Comparison of ENCODE assay signal across 28 mouse cellular contexts in genomic region chr3:4147002-4147401, GRCm38 (mm10).
"Had no signal": no experiment of that assay in that cellular context is flagged by ENCODE, and none has a peak within 500 bp of the region (broad histone marks: within the 10 kb centered on the region; RNA-seq: fewer than 3 reads in every experiment).

No protein-coding gene starts in this region.

- H3K4me2 ChIP-seq: heart, embryonic 11.5 days; hindbrain, embryonic 12.5 days; hindbrain, embryonic 15.5 days; kidney, embryonic 15.5 days; limb, embryonic 12.5 days; liver, embryonic 11.5 days; liver, embryonic 13.5 days; liver, embryonic 15.5 days had no signal

- H3K27ac ChIP-seq: heart, adult 2 months; hindbrain, embryonic 10.5 days; hindbrain, embryonic 12.5 days; hindbrain, embryonic 15.5 days; hindbrain, postnatal 0 days; kidney, embryonic 15.5 days; kidney, postnatal 0 days; layer of hippocampus, adult 2 months; left cerebral cortex, adult 2 months; limb, embryonic 10.5 days; limb, embryonic 12.5 days; liver, embryonic 13.5 days; liver, embryonic 15.5 days had no signal

- H3K9ac ChIP-seq: hindbrain, embryonic 12.5 days; hindbrain, embryonic 15.5 days; kidney, embryonic 15.5 days; limb, embryonic 12.5 days; liver, embryonic 13.5 days; liver, embryonic 15.5 days; liver, postnatal 0 days had no signal

- H3K4me1 ChIP-seq: hindbrain, embryonic 10.5 days; hindbrain, embryonic 12.5 days; hindbrain, embryonic 15.5 days; kidney, embryonic 15.5 days; limb, embryonic 10.5 days; limb, embryonic 12.5 days; liver, embryonic 13.5 days; liver, embryonic 15.5 days had no signal

- ATAC-seq: hindbrain, postnatal 0 days; intestine, embryonic 16.5 days; liver, postnatal 0 days had no signal

- DNase-seq: gastrocnemius, postnatal 14 days; gastrocnemius, postnatal 36 days; heart, adult 11 months; heart, adult 2 months; heart, postnatal 10 days; heart, postnatal 4 days; kidney, adult 11 months; kidney, adult 2 months; kidney, adult 9 months; kidney, postnatal 14 days; kidney, postnatal 4 days; liver; liver, embryonic 13.5 days; liver, postnatal 0 days had no signal

- H3K36me3 ChIP-seq: hindbrain, embryonic 10.5 days; hindbrain, embryonic 12.5 days; hindbrain, embryonic 15.5 days; kidney, embryonic 15.5 days; limb, embryonic 10.5 days; limb, embryonic 12.5 days; liver, embryonic 13.5 days; liver, embryonic 15.5 days had no signal

- H3K9me3 ChIP-seq: hindbrain, embryonic 10.5 days; hindbrain, embryonic 12.5 days; hindbrain, embryonic 15.5 days; kidney, embryonic 15.5 days; limb, embryonic 10.5 days; limb, embryonic 12.5 days; liver, embryonic 13.5 days; liver, embryonic 15.5 days had no signal

- H3K4me3 ChIP-seq: heart, adult 2 months; hindbrain, embryonic 10.5 days; hindbrain, embryonic 12.5 days; hindbrain, embryonic 15.5 days; kidney, embryonic 15.5 days; layer of hippocampus, adult 2 months; left cerebral cortex, adult 2 months; limb, embryonic 10.5 days; limb, embryonic 12.5 days; liver, embryonic 13.5 days; liver, embryonic 15.5 days had no signal

- H3K27me3 ChIP-seq: hindbrain, embryonic 12.5 days; hindbrain, embryonic 15.5 days; kidney, embryonic 15.5 days; limb, embryonic 12.5 days; liver, embryonic 13.5 days; liver, embryonic 15.5 days had no signal
